Mouse (Mus musculus) G1E-ER4 (cell line): ENCODE measurements around the gene Yaf2. TPM values are rescaled to one million over a fixed set of nuclear protein-coding genes. Genes with fewer than 3 reads are reported as not detected.

Source experiments
- GATA1 ChIP-seq: IDR thresholded peaks from one replicate; pipeline ENCODE4 v1.8.0; 2012; ENCODE audit warnings: low read length, inconsistent platforms
- polyA plus RNA-seq: library from polyadenylated mRNA; stranded (reverse); fragments of >175 nt; gene quantifications from 2 replicates; pipeline ENCODE4 v1.2.3, GENCODE M21; 2012

Gene Yaf2
- 34.4 and 40.0 TPM in 2 replicates for polyA plus RNA-seq

- TF ChIP-seq GATA1, result no peak
Measured at GRCm38 (mm10) chr15:93336925-93337761, at the start of gene Yaf2. Gene Yaf2, minus strand, starts transcription at chr15:93336935.

- no peak for TF ChIP-seq GATA1
Measured at GRCm38 (mm10) chr15:93381337-93381736, 44.6 kb upstream of the Yaf2 start.

- TF ChIP-seq GATA1, result no peak
Measured at GRCm38 (mm10) chr15:93379177-93379576, 42.4 kb upstream of the Yaf2 start.

GRCm38 (mm10) chr15:93375696-93376095 lies 39.0 kb upstream of the Yaf2 start:
- no peak for TF ChIP-seq GATA1

- TF ChIP-seq GATA1, result no peak
Measured at GRCm38 (mm10) chr15:93371838-93372237, 35.1 kb upstream of the Yaf2 start.

- TF ChIP-seq GATA1, result no peak
Measured at GRCm38 (mm10) chr15:93368558-93368957, 31.8 kb upstream of the Yaf2 start.

- no peak for TF ChIP-seq GATA1
Measured at GRCm38 (mm10) chr15:93365561-93365960, 28.8 kb upstream of the Yaf2 start.

GRCm38 (mm10) chr15:93358346-93359095 lies 21.8 kb upstream of the Yaf2 start:
- TF ChIP-seq GATA1, result no peak

- TF ChIP-seq GATA1, result no peak
Measured at GRCm38 (mm10) chr15:93340630-93341379, 4.1 kb upstream of the Yaf2 start.

GRCm38 (mm10) chr15:93336658-93336924 lies 144 bp downstream of the Yaf2 start:
- no peak for TF ChIP-seq GATA1

- no peak for TF ChIP-seq GATA1
Measured at GRCm38 (mm10) chr15:93335821-93336657, 696 bp downstream of the Yaf2 start.

GRCm38 (mm10) chr15:93331256-93331655 lies 5.5 kb downstream of the Yaf2 start:
- TF ChIP-seq GATA1, result no peak

GRCm38 (mm10) chr15:93327235-93327634 lies 9.5 kb downstream of the Yaf2 start:
- no peak for TF ChIP-seq GATA1

GRCm38 (mm10) chr15:93326651-93327050 lies 10.1 kb downstream of the Yaf2 start:
- no peak for TF ChIP-seq GATA1

GRCm38 (mm10) chr15:93325360-93325759 lies 11.4 kb downstream of the Yaf2 start:
- TF ChIP-seq GATA1, result no peak
